Mouse (Mus musculus): ENCODE measurements around the gene Rab40b. TPM values are rescaled to one million over a fixed set of nuclear protein-coding genes. Genes with fewer than 3 reads are reported as not detected.

Gene Rab40b
- total RNA-seq (2021) = 10 to 100 TPM in 1 of 2 experiments, 1 to 10 TPM in 1; 9.9 to 11.8 TPM
- long read RNA-seq, experiment 1, transcript Rab40b-201 (6 exons, 1,861 nt) = major isoform, 17 of 19 reads
- long read RNA-seq, experiment 1, partial matches to known transcripts = 0 of 19 reads
- long read RNA-seq, experiment 1, other reads (novel, unspliced or antisense) = 2 of 19 reads
- long read RNA-seq, experiment 2, transcript Rab40b-201 (6 exons, 1,861 nt) = major isoform, 13 of 18 reads
- long read RNA-seq, experiment 2, partial matches to known transcripts = 1 of 18 reads
- long read RNA-seq, experiment 2, other reads (novel, unspliced or antisense) = 4 of 18 reads

GRCm38 (mm10) chr11:121387750-121388553 lies at the start of gene Rab40b:
TSS of gene Rab40b (minus strand) at chr11:121388251.
- peak; percentile 95 for DNase-seq
- intact Hi-C loops (cut with DNase I) = loop anchor here (5.0 kb wide), 1 partner anchor 64 kb away; the partner anchor contains the start of gene Tbcd
- Histone ChIP-seq H3K4me3 (peak within 1 kb of the TSS; percentile 95), H3K27ac (peak within 1 kb of the TSS; percentile 83)
- TF ChIP-seq CTCF (IDR thresholded peaks at IDR 0.05) = peak; percentile 12; the same call in 1 of the 2 replicates

GRCm38 (mm10) chr11:121437236-121437635 lies 49.2 kb upstream of the Rab40b start:
- H3K4me3 ChIP-seq = no peak overlapping the region
- TF ChIP-seq CTCF (IDR thresholded peaks at IDR 0.05) = no peak
- no peak for DNase-seq
- intact Hi-C loops (cut with DNase I) = no loop called here
- no peak overlapping the region for H3K27ac ChIP-seq

- H3K27ac ChIP-seq = peak within 1 kb of the TSS; percentile 87
- intact Hi-C loops (cut with DNase I) = no loop called here
- peak within 1 kb of the TSS; percentile 76 for H3K4me3 ChIP-seq
- DNase-seq = peak; percentile 94
- TF ChIP-seq CTCF (IDR thresholded peaks at IDR 0.05) = no peak
Observed at GRCm38 (mm10) chr11:121434156-121435155, 46.4 kb upstream of the Rab40b start, which contains the start of gene Fn3k. TSS of gene Fn3k (plus strand) at chr11:121434913.

DNA sequence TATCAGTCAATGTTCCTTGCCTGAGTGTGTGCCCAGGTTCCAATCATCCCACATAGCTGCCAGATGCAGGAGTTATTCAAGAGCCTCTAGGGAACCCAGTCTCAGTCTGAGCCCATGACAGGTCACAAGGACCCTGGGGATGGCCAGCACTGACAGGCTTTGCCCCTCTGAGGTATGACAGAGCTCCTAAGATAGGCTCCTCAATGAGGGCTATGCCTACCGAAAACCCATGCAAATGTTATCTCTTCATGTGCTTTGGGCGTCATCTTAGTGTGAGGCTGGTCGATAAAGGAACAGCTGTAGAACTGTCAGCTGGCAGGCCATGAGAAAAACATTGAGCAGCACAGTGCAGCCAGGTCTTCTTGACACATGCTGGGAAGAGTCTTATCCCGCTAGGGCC lies 45.3 kb upstream of the Rab40b start:
- no peak for TF ChIP-seq CTCF (IDR thresholded peaks at IDR 0.05)
- intact Hi-C loops (cut with DNase I) = no loop called here
- DNase-seq = no peak
- peak overlapping the region; percentile 87 for H3K27ac ChIP-seq
- no peak overlapping the region for H3K4me3 ChIP-seq

- intact Hi-C loops (cut with DNase I) = loop anchor here (2.0 kb wide), 1 partner anchor 25 kb away; no protein-coding TSS in a partner anchor
- peak overlapping the region; percentile 93 for H3K27ac ChIP-seq
- DNase-seq = no peak
- no peak for TF ChIP-seq CTCF (IDR thresholded peaks at IDR 0.05)
- H3K4me3 ChIP-seq = peak overlapping the region; percentile 91
Observed at GRCm38 (mm10) chr11:121421553-121422173, 33.6 kb upstream of the Rab40b start.

DNA sequence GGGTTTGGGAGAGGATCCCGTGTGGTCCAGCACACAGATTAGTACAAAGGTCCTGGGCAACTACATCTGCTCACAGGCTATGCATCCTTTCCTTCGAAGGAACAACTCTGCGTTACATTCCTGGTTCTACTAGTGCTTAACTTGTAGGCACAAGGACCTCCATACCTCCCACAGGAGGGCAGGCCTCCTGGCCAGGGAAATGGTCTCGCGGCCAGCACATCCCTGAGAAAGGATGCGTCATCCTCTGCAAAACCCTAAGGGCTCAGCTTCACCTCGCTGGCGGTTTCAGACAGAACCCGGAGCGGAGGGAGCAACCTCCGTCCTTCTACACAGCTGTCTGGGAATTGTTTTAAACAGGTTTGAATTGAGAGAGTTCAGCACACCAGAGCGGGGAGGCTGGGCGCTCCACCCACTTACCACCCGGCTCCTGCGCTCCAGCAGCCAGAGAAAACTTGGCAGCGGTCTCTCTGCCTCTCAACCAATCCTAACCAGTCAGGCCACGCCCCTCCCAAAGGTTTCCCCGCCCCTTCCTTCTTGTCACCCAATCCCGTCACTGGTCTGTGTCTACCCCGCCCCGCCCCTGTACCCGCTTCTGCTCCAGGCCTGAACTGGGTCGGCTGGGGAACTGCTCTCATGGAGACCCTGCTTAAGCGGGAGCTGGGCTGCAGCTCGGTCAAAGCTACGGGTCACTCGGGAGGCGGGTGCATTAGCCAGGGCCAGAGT lies 32.9 kb upstream of the Rab40b start, which contains the start of gene Fn3krp:
Gene Fn3krp, plus strand, starts transcription at position 572 of the 723 bp plus-strand sequence.
- Histone ChIP-seq H3K27ac (peak within 1 kb of the TSS; percentile 93), H3K4me3 (peak within 1 kb of the TSS; percentile 91)
- peak; percentile 100 for DNase-seq
- TF ChIP-seq CTCF (IDR thresholded peaks at IDR 0.05) = peak; percentile 35; the same call in 1 of the 2 replicates
- intact Hi-C loops (cut with DNase I) = no loop called here

DNA sequence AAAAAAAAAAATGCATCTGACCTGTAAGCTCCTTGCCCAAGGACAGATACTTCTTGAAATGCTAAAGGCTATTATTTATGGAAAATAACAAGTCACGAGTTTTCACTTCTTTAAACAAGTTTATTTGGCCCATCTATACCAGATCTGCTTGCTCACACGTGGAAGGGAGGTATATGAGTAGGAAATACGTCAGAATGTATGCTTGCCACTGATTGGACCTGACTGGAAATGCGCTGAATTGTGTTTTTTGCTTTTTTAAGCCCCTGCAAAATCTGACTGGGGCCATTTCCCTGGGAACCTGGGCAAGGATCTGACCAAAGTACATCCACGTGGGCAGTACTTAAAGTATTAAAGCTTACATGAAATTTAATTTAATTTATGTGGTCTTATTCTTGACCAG lies 32.3 kb upstream of the Rab40b start:
- Histone ChIP-seq H3K4me3 (peak overlapping the region; percentile 91; the same call in 1 of the 2 replicates), H3K27ac (peak overlapping the region; percentile 93)
- intact Hi-C loops (cut with DNase I) = no loop called here
- TF ChIP-seq CTCF (IDR thresholded peaks at IDR 0.05) = no peak
- DNase-seq = no peak

DNA sequence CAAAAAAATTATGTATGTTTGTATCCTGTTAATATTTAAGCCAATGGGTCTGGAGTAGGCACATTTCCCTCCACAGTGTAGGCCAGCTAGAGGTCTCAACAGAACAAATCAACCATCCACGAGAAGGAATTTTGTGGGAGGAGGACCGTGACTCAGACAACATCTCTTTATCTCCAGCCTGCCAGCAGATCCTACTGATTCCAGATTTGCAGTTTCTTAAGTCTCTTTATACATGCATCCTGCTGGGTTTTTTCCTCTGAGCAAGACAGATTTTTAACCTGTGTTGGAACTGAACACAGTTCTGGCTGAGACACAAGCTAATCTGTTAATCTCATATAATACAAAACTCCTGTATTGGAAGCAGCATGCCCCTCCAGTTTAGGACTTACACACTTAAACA lies 30.9 kb upstream of the Rab40b start:
- DNase-seq = no peak
- intact Hi-C loops (cut with DNase I) = loop anchor here (5.0 kb wide), 1 partner anchor 47 kb away; no protein-coding TSS in a partner anchor
- no peak for TF ChIP-seq CTCF (IDR thresholded peaks at IDR 0.05)

DNA sequence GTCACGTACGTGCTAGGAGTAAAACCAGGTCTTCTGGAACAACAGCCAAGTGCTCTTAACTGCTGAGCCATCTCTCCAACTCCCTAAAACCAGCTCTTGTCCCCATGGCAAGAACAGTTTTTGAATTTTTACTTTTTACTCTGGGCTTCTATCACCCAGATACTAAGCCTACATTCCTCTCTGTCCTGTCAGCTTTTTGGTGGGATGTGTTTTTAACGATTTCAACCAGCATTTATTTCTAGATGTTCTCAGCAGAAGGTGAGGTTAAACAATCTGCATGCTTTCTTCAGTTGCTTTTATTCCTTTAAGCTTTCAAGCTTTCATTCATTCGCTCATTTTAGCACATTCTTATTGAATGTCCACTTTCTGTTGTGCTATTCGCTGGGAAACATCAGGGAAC lies 29.9 kb upstream of the Rab40b start:
- intact Hi-C loops (cut with DNase I) = loop anchor here (5.0 kb wide), 1 partner anchor 46 kb away; no protein-coding TSS in a partner anchor
- Histone ChIP-seq H3K27ac (no peak overlapping the region), H3K4me3 (no peak overlapping the region)
- no peak for TF ChIP-seq CTCF (IDR thresholded peaks at IDR 0.05)
- no peak for DNase-seq

More for the DNA sequence above, 30.9 kb upstream of the Rab40b start:
- Histone ChIP-seq H3K27ac (no peak overlapping the region), H3K4me3 (no peak overlapping the region)

- intact Hi-C loops (cut with DNase I) = loop anchor here (5.0 kb wide), 1 partner anchor 43 kb away; no protein-coding TSS in a partner anchor
- peak; percentile 40 for DNase-seq
- Histone ChIP-seq H3K4me3 (no peak overlapping the region), H3K27ac (peak overlapping the region; percentile 80)
- TF ChIP-seq CTCF (IDR thresholded peaks at IDR 0.05) = no peak
Observed at GRCm38 (mm10) chr11:121415351-121415750, 27.3 kb upstream of the Rab40b start.
